Mouse (Mus musculus): ENCODE data around the gene Ccl9.

Ccl9 gene

DNA sequence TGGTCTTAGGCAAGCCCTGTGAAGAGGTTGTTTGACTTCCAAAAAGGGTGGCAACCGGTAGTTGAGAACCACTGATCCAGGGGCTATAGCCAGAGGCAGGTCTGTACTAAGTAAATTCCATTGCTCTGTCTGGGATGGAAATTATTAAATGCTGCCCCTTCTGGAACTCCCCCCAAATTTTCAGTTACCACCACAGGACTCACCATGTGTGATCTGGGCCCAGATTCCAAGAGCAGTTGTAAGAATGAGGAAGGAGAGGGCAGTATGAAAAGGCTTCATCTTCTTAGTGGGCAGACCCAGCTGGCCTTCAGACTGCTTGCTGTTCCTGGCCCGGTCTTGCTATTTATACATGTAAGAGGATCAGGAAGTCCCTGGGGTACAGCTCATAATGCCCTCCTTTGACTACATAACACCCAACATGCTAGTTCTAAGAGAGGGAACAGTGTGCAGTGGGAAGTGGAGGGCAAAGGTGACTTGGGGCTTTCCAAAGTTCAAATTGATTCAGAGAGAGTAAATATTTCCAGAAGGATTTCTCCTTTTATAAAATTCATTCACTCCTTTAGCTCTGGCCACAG lies at the start of gene Ccl9:
Ccl9 (minus strand) TSS at position 451 of the 575 bp plus-strand sequence.
- no peak for DNase-seq

DNA sequence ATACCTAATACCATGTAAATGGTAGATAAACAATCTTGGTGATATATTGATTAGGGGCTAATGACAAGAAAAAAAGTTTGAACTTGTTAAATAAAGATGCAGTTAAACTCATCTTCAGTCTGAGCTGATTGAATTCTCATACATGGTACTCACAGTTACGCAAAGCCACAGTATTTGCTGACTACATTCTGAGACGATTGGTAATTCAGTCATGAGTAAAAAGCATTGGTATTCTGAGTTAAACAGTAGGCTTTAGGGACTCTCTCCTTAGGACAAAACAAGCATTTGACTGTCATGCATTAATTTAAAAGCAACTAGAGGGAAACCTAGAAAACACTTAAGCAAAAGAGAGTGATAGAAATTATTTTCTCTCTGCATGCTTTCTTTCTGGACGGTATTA lies 45.1 kb upstream of the Ccl9 start:
- no peak for DNase-seq

DNA sequence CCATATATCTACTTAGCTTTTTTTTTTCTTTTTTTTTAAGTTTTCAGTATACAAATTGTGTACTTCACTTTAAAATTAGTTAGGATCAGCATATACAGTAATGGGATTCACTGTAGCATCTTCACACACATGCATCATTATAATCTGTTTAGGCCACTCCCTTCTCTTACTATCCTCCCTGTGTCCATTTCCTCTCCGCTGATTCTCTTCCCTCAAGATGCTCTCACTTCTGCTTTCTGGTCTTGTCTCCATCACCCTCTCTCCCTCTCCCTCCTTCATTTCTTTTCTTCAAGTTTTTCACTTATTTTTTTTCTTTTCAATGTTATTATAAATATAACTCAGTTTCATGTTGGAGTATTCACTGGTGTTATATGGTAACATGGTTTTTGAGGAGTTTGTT lies 40.6 kb upstream of the Ccl9 start:
- no peak for DNase-seq

DNA sequence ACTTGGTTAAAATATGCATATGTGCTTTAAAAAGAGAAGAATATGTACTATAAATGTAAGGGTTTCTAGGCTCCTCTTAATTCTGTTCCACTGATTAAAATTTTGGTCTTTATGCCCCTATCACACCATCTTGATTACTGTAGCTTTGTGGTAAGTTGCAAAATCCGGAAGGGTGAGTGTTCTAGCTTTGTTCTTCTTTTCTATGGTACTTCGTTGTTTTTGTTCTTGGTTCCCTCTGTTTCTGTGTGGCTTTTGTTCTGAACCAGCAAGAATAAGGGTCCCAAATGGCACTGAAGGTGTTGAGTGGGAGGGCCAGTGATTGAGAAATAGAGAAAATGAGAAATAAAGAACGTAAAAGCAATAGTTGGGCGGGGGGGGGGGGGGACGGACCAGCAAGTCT lies 39.8 kb upstream of the Ccl9 start:
- DNase-seq, result no peak

DNA sequence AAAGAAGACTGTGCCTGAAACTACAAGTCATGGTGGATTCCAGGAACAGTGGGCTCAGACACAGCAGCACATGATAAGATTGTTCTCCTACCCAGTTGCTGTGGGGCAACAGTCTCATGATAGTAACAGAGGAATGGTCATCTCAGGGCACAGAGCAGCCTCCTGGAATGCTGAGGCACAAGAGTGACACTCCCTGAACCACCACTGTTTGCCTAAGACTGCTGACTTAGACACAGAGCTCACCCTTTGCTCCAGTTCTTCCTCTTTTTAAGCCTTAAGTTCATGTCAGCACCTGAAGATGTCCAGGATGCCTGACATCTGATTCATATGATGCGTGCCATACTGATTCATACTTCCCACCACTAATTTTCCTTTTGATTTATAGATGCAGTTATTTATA lies 38.1 kb upstream of the Ccl9 start:
- no peak for DNase-seq

DNA sequence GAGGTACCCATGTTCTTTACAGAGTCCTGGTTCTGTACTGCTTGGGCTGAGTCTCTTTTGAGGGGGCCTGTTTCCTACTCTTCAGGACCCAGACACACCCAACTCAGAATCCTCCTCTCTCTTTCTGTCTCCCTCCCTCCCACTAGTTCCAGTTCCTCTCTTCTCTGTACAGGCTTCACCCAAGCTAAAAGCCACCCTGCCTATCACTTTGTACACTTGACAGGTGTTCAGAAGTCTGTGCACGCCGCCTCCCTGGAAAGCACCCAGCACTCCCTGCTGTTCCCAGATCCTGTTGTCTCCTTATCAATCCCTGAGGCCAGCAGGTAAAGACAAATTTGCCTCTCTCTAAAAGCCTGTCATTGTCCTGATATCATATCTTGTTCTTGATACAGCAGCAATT lies 32.5 kb upstream of the Ccl9 start:
- DNase-seq, result no peak

DNA sequence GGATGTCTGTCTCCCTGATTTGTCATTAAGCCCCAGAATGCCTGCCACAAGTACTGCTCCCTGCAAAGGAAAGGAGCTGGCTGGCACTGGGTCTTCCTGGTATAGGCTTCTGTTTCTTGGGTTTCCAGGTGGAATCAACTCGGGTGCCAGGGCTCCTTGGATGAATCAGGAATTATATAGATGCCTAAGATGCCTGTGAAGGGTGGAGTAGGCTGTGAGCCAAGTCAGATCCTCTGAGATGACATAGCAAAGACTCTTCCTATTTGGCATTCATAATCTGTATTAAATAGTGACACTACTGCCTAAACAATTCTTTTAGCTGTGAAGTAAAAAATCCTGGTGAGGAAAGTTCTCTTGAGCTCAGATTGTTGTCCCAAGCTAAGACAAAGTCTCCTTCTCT lies 28.0 kb upstream of the Ccl9 start:
- DNase-seq, result no peak

DNA sequence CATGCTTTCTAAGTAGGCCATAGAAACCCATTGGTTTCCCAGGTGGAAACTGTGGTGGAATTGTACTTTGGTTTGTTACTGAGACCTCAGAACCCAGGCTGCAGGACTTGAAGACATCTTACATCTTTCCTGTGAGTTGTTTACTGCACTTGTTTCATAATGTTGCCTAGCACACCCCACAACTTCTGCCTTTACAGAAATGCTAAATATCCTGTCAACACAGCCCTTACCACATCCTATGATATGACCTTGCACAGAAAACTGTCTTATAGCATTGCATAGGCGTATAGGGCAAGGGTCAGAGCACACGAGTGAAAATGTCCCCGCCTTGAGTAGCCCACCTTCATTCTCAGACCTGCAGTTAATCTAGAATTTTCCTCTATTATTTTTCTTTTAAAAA lies 27.1 kb upstream of the Ccl9 start:
- DNase-seq, result no peak

DNA sequence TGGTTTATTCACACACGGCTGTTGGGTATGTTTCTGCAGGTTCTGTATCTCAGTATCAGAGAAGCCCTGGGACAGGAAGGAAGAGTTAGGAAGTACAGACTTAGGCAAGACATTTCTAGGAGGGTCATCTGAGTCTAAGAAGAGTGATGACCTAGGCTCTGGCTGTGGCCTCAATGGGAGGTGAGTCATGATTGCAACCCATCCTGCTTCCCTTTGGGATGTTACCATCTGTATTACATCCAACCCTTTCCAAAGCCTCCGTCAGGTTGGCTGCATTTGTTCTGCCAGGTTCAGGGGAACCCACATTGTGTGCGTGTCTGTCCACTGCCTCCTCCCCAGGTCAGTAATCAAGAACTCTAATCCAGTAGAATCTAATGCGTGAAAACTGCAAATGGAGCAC lies 26.3 kb upstream of the Ccl9 start:
- DNase-seq, result no peak

DNA sequence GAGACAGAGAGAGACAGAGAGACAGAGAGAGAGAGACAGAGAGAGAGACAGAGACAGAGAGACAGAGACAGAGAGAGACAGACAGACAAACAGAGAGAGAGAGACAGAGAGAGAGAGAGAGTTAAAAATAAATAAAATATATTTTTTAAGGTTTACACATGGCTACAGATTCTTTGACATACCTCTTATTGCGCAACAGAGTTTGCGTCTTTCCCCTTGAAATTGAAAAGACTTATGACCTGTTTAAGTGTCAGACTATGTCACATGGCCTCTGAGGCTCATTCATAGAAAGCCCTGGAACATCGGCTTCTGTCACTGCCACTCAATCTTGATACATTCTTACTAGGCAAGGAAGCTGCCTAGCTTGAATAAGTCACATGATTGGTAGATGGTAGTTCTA lies 25.0 kb upstream of the Ccl9 start:
- DNase-seq, result no peak

DNA sequence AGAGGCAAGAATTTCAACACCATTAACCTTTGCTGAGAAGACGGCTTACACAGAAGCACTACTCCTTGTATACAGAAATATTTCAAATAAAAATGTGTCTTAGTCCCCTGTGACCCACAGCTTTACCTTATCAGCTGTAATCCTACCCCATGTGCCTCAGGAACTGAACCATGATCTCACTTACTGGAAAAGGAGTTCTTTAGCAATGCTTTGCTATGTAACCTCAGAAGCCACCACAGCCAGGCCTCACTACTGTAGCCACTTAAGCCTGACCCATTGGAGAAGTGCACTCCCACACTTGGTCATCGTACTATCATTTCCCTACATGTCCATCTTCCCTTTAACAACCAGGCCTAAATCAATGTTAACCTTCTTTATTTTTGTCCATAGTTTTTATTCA lies 22.1 kb upstream of the Ccl9 start:
- DNase-seq, result no peak

DNA sequence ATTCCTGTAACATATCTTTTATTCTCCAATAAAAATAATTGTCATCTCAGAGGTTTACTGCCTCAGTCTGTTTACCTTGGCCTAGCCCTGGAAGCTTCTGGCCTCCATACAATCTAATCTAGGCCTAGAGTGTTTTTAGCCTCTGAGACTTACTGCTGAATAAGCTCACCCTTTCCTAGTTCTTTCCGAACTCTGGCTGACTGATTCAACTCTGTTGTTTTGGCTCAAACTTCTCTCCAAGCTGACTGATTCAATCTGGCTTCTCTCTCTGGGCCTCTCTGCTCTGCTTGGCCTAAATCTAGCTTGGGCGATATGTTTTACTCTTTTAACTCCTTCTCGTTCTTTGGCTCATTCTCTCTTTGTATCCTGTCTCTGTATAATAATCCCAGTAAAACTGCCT lies 20.6 kb upstream of the Ccl9 start:
- DNase-seq, result no peak

DNA sequence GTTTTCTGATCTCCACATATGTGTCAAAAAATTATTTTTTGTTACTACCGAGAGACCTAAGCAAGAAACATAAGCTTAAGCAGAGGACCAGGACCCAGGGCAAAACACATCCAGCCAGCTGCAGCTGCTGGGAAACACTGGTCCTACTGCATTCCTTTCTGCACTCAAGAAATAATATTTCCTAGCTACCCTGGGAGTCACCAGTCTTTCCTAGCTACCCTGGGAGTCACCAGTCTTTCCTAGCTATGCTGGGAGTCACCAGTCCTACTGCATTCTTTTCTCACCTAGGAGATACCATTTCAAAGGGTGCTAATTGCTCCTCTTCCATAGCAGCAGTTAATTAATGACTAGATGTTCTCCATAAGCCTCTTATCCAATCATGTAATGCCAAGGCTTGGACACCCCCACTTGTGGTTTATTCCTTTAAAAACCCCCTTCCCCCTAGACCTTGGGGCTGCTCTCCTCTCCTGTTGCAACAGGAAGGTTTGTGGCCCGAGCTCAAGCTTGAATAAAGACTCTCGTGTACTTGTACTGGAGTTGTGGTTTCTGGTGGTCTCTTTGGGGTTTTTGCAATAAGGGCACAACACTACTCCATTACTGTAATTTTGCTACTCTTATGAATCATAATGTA lies 19.9 kb upstream of the Ccl9 start:
- DNase-seq, result no peak

DNA sequence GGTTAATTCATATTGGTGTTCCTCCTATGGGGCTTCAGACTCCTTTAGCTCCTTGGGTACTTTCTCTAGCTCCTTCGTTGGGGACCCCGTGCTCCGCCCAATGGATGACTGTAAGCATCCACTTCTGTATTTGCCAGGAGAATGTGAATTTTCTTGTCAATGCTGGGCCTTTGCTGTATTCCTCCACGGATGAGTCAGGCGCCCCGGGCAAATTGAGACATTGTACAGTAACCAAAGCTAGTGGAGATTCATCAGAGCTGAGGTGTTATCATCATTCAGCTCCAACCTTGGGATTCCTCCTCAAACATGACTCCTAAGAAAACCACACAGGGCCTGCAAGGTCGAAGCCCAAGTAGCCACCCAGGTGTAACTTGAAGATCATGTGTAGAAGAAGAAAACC lies 19.4 kb upstream of the Ccl9 start:
- DNase-seq, result no peak

DNA sequence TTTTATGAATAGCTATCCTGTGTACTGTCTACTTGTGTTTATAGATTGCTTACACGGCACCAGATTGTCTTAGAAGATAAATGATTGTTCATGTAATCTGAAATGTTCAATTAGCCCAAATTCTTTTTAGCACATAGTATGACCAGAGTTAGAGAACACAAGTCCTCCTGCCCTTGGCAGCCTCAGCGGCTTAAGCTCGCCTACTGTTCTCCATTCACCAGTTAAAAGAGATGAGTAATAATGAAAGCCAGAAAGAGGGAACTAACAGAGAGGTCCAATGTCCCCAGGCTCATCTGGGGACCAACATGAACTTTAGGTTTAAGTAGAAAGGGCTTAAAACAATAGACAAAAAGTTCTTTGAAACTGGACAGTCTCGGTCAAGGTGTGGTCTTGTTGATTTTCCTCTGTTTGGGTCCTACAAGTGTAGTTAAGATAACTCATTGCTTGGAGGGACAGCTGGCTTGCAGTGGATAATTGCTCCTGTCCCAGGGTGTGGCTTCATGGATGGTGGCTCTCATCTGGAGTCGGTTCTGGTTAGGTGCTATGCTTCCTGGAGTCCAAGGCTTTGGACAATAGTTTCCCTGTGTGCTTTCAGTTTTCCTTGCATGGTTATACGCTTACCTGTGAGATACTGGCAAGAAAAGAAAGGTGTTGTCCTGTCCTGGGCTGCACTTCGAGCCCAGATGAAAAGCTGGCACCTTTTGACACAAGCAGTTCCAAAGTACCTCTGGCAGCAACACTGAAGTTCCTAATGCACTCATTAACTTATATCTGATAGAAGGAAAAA lies 17.4 kb upstream of the Ccl9 start:
- DNase-seq, result no peak

DNA sequence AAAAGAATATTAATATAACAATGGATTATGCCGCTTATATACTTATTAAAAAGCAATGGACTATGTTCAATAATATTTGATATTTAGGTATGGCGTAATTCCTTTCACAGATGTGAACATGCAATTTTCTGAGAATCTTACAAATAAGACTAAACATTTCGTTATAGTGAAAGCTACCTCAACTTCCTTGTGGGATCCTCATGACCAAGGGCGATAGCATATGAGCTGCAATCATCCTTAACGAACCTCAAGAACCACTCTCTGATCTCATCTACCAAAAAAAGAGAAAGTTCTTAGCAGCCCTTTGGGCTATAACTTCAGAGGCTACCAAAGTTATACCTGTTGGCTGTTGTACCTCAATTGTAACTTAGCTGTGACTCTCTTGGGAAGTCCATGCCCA lies 15.0 kb upstream of the Ccl9 start:
- DNase-seq, result no peak

DNA sequence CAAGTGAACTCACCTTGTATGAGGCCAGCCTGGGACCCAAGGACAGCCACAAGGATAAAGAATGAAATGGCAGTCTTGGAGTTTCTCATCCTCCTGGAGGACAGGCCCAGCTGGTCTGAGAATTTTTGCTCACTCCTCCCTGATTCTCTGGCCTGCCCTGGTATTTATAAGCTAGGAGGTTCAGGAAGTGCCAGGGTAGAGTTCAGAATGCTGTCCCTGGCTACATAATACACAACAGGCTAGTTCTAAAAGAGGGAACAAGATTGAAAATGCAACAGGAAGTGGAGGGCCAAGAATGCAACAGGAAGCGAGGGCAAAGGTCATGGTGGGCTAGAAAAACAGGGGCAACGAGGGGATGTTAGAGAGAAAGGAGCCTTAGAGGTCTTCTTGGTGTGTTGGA lies 14.4 kb upstream of the Ccl9 start, which contains the start of gene Ccl6:
Ccl6 (minus strand) TSS at position 235 of the 400 bp plus-strand sequence.
- no peak for DNase-seq

DNA sequence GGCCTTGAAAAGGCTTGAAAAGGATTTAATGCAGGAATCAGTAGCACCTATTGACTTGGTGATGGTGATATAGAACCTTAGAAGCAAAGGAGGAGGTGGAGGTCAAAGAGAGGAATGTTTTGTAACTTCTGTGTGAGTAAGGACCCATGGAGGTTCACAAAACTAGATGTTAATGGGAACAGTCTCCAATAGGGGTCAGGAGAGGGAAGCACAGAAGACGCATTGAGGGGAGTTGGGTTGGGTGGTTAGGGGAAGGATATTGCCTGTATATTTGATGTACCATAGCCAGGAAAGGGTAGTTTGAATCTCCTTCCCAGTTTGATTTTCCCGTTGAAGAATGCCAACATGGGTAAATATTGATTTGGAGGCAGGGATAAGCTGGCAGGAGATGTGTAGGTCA lies 5.8 kb upstream of the Ccl9 start:
- DNase-seq, result no peak

DNA sequence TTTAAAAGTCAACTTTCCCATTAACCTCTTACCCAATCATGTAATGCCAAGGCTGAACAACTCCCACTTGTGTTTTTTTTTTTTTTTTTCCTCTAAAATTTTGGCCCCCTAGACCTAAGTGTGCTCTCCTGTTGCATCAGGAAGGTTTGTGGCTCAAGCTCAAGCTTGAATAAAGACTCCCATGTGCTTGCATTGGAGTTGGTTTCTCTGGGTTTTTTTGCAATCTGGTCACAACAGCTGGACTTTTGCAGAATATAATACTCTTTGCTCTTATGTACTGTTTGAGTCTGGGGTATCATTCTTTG lies 5.0 kb upstream of the Ccl9 start:
- DNase-seq, result no peak

DNA sequence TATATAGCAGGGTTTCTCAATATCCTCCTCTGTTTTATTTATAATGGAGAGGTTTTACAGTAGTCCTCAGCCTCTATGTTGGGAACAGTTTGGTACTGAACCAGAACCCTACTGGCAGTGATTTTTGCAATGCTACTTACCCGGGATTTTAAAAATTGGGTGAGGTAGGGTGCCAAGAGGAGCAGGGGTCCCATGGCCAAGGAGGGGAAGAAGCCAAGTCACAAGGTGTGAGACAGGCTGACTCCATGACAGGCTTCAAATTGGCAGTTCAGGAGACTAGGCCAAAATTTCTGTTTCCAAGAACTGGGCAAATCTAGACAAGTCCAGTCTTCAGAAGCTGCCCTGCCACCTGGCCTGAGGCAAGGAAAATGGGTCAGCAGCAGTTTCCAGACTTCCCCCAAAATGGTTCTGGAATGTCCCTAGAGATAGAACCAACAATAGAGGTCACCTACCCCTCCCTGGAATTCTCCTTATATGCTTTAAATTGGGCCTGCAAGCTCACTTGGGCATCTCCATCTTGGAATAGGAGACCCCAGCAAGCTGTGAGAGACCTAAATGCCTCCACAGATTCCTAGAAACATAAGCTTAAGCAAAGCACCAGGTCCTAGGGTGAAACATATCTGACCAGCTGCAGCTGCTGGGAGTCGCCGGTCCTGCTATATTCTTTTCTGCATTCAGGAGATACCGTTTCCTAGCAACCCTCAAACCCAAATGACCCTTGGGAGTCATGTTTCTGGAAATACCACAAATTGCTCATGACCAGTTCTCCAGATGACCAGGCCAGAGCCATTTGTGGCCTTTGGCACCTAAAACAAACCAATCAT lies 4.4 kb upstream of the Ccl9 start:
- no peak for DNase-seq

DNA sequence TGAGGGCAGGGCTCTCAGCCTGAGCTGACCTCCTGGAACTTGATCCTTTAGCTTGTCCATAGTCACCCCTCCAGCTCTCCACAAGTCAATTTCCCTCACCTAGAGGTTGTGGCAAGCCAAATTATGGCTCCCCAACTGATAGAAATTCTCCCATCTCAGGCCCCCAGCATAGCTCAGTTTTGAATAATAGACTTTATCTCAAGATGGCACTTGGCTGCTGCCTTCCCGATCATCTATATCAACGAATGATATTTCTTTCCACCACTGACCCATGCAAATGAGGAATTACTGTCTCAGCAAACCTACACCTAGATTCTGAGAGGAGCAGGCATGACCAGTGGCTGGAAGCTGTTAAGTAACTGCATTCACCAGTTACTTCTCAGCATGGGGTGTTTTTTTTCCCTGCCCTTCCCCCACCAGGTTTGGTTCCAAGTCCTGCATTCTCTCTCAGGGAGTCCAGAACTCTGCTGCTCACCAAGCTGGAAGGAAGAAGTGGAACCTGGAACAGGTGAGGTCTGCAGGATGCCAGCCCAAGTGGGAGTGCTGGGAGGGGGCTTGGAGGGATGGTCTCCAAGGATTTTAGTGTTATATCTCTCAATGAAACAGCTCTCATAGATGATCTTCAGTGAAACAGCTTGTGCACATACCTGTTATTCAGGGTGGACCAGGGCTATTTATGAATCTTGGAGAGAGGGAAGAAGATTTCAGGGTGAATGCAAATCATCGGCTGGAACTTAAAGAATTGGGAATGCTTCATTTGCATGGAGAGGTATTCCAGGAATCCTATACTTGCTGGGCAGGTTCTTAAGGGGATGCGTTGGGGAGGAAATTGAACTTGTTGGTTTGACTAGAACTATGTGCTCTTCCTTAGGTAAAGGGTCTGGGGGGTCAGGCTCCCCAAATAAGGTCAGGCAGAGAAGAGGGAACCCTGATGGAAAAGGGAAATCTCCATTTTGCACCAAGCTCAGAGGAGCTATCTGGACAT lies 3.5 kb upstream of the Ccl9 start:
- no peak for DNase-seq

DNA sequence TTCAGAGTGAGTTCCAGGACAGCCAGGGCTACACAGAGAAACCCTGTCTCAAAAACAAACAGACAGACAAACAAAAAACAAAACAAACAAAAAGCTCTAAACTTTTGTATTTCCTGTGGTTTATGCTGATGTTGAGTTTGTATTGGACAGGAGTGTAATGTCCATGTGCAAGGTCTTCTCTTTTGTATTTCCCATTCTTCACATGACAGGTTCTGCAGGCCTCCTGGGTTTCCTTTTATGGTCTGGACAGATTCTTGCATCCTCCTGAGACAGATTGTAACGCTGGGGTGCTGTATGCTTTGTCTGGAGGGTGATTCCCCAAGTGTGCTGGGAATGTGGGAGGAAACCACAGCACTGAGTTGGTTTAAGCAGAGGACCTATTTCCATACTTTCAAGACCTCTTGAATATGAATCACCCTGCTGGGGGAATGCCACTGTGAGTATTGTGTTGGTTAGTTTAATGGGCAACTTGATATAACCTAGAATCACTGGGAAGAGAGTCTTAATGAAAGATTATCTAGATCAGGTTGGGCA lies 2.3 kb upstream of the Ccl9 start:
- no peak for DNase-seq
